Mouse (Mus musculus): Measurements from ENCODE around the gene Sart1. TPM values are rescaled to one million over a fixed set of nuclear protein-coding genes. Genes with fewer than 3 reads are reported as not detected.
A peak's percentile ranks its signal among the peaks of the same experiment; 100 is the strongest.

Sart1 gene
- total RNA-seq, 2 experiments from 2014 or later: 45.3 to 58.7 TPM

GRCm38 (mm10) chr19:5337975-5338374, 50.5 kb downstream of the Sart1 start:
- peak; percentile 23 for DNase-seq (ENCODE audit: low spot score)
- intact Hi-C loops (cut with DNase I): loop anchor here (1.0 kb wide), 1 partner anchor 10 kb away; no protein-coding TSS in a partner anchor

- intact Hi-C loops (cut with DNase I): no loop called here
- DNase-seq (ENCODE audit: low spot score): no peak
These were observed 53.1 kb downstream of the Sart1 start, which contains the start of gene Catsper1 for GRCm38 (mm10) chr19:5335441-5335840. Gene Catsper1, plus strand, starts transcription at chr19:5335741.

GRCm38 (mm10) chr19:5334741-5335140, 53.8 kb downstream of the Sart1 start:
- intact Hi-C loops (cut with DNase I): no loop called here
- no peak for DNase-seq (ENCODE audit: low spot score)

- no peak for DNase-seq (ENCODE audit: low spot score)
- intact Hi-C loops (cut with DNase I): no loop called here
These were observed 60.5 kb downstream of the Sart1 start for GRCm38 (mm10) chr19:5327970-5328369.

Other genes starting within 250 kb of the Sart1 start
- 10 to 100 TPM; 21.1 TPM for gene Pacs1, start 115.6 kb downstream of the Sart1 start, total RNA-seq (2021)
- 100 to 1,000 TPM; 110 to 115 TPM for gene Sf3b2, start 93.2 kb downstream of the Sart1 start, total RNA-seq (2021)
- 10 to 100 TPM; 24.5 to 25.7 TPM for gene Gal3st3, start 90.4 kb downstream of the Sart1 start, total RNA-seq (2021)
- not detected for gene Catsper1, start 53.0 kb downstream of the Sart1 start, total RNA-seq (2021)
- gene Cst6, start 39.1 kb downstream of the Sart1 start, total RNA-seq (2021): 1 to 10 TPM; 7.4 to 9.6 TPM
- gene Eif1ad, start 22.0 kb downstream of the Sart1 start, total RNA-seq (2021): 10 to 100 TPM; 17.6 to 19.4 TPM
- 100 to 1,000 TPM; 122 to 132 TPM for gene Banf1, start 21.5 kb downstream of the Sart1 start, total RNA-seq (2021)
- under 1 TPM; 0.28 to 0.88 TPM for gene Tsga10ip, start 13.8 kb upstream of the Sart1 start, total RNA-seq (2021)
- gene Drap1, start 36.3 kb upstream of the Sart1 start, total RNA-seq (2021): 100 to 1,000 TPM; 289 to 292 TPM
- 10 to 100 TPM; 34.9 to 36.2 TPM for gene AI837181, start 36.4 kb upstream of the Sart1 start, total RNA-seq (2021)
- not detected for gene Fosl1, start 58.8 kb upstream of the Sart1 start, total RNA-seq (2021)
- 10 to 100 TPM in 1 of 2 experiments, 1 to 10 TPM in 1; 7.8 to 11.9 TPM for gene Ccdc85b, start 69.2 kb upstream of the Sart1 start, total RNA-seq (2021)
- 10 to 100 TPM; 45.5 to 51.0 TPM for gene Fibp, start 71.9 kb upstream of the Sart1 start, total RNA-seq (2021)
- gene Ctsw, start 79.8 kb upstream of the Sart1 start, total RNA-seq (2021): under 1 TPM in 1 of 2 experiments, not detected in 1; 0.45 TPM
- 10 to 100 TPM in 1 of 2 experiments, 1 to 10 TPM in 1; 9.9 to 10.3 TPM for gene Efemp2, start 85.3 kb upstream of the Sart1 start, total RNA-seq (2021)
- 10 to 100 TPM; 21.0 to 21.5 TPM for gene Mus81, start 99.7 kb upstream of the Sart1 start, total RNA-seq (2021)
- 100 to 1,000 TPM; 209 to 212 TPM for gene Cfl1, start 101.8 kb upstream of the Sart1 start, total RNA-seq (2021)
- gene 1700020D05Rik, start 115.1 kb upstream of the Sart1 start, total RNA-seq (2021): 1 to 10 TPM in 1 of 2 experiments, under 1 TPM in 1; 0.78 to 1.0 TPM
- gene Snx32, start 121.8 kb upstream of the Sart1 start, total RNA-seq (2021): 1 to 10 TPM; 6.2 to 8.1 TPM
- gene Ovol1, start 171.9 kb upstream of the Sart1 start, total RNA-seq (2021): not detected
- gene Ap5b1, start 179.3 kb upstream of the Sart1 start, total RNA-seq (2021): 1 to 10 TPM; 3.0 to 3.2 TPM
- gene Rnaseh2c, start 213.2 kb upstream of the Sart1 start, total RNA-seq (2021): 10 to 100 TPM; 43.7 to 49.7 TPM
- gene Kat5, start 221.5 kb upstream of the Sart1 start, total RNA-seq (2021): 10 to 100 TPM; 24.8 to 26.5 TPM
- gene Rela, start 248.8 kb upstream of the Sart1 start, total RNA-seq (2021): 10 to 100 TPM; 22.7 to 29.9 TPM